Mouse (Mus musculus) right cerebral cortex, adult 2 months (tissue): ENCODE results near the gene AI413582.
A peak's percentile ranks its signal among the peaks of the same experiment; 100 is the strongest.

Experiments
- DNase-seq, 2 experiments: peaks; one replicate each; pipeline ENCODE4 v3.0.0; 2021 to 2022; ENCODE audit warnings: low spot score in 2 of 2

Gene AI413582

DNA sequence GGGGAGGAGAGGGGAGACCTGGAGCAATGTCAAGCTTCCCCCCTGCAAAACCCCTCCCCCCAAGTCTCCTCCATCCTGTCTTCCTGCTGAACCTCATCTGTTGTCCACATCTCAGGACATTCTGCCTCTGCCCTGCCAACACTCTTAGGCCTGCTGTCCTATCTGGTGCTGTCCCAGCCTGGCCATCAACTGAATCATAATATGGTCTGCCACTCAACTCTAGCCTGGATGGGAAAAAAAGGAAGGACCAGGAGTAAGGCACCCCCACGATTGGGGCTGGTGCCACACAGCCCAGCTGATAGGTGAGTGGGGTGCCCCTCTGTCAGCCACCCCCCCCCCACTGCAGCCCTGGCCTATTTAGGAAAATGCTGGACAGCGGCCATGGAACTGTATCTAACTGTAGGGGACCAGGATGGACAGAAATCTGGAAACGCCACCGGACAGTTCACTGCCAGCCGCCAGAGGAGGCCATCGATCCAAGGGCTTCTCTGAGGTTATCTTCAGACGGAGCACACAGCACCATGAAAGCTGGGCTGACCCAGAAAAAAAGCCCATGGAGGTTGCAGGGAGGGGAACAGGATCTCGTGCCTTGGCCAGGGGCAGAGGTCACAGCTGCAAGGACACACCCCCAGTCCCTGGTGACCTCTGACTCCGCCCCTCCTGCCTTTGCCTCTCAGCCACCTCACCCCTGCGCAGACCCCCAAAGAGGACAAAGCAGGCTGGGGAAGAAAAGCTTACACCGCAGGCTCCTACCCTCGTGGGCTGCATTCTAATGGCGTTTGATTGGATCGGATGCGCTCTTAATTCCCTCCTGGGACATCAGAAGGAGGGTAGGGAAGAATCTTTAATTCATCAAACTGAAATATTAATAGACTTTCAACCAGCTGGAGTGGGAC, 46.6 kb downstream of the AI413582 start:
- no peak for DNase-seq

DNA sequence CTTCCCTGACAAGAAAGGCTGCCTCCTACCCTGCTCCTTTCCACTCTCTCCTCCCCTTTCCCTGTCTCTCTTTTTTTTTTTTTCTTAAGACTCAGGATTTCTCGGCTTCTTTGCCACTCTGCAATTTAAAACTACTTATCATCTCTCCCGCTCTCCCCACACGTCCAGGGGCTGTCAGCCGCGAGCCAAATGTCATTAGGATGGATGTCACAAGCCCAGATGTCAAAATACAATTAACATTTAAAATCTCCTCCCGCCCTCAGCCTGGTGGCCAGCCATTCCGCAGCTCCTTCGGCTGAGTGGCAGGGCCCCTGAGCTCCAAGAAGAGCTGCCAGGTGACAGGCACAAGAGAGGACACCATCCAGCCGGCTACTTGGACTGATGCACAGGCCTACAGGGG, 47.3 kb downstream of the AI413582 start:
- DNase-seq, result no peak

DNA sequence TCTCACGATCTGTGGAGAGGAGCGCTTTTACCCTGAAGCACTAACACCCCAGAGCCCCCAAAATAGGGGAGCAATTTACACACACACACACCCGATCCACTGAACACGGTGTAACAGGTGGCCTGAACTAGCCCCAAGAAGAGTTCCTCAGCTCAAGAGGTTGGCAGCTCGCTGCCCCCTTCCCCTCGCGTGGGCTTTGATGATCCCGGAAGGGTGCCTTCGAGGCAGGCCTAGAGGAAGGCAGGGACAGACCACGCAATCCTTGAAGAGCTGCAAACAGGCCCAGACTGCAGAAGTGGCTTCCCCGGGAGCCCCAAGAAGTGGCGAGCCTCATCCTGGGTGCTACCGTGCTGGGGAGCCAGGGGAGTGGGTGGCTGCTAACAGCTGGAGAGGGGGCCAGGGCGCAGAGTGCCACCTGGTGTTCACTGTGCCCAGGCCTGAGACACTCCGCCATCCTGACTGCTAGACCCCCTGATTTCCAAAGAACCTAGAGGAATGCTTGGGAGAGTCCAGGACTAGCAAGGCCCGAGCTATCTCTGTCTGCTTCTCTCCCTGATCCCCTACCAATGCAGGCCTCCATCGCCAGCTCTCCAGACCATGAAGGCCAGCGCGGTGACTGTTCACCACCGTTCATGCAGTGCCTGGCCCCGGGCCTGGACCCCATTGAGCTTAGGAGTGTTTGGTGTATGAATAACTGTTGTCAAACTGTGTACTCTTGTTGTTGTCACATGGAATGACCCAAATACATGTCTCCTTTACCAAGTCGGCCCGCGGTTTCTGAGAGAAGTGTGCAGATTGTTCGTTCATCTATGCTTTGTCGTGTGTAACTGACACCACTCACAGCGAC, 51.4 kb downstream of the AI413582 start:
- DNase-seq, result peak in 1 of 2 experiments; percentile 13
